Mouse (Mus musculus) ES-E14 (cell line): ENCODE results near the gene Serpinf2. TPM values are rescaled to one million over a fixed set of nuclear protein-coding genes. Genes with fewer than 3 reads are reported as not detected.

Experiments used
- DNase-seq: peaks from one replicate; pipeline ENCODE4 v3.0.0-alpha.2; 2013; ENCODE audit warnings: low read depth, low spot score
- H3K27ac ChIP-seq: 2 replicates; pipeline ENCODE4 v1.5.1; 2012; ENCODE audit warnings: low read depth, mild to moderate bottlenecking, low read length, moderate library complexity, mixed read lengths; ENCODE audit not compliant: poor library complexity, insufficient read depth, severe bottlenecking
- H3K36me3 ChIP-seq: 2 replicates; pipeline ENCODE4 v1.6.1; 2012; ENCODE audit warnings: mild to moderate bottlenecking, low read length, moderate library complexity, mixed read lengths; ENCODE audit not compliant: control insufficient read depth, poor library complexity, insufficient read depth, severe bottlenecking
- H3K4me1 ChIP-seq, 2 experiments: fragments of 150-350 bp in 1 of 2; sonication (generic) in 1 of 2; 2 replicates each; pipeline ENCODE4 v1.6.1; 2012; ENCODE audit warnings: low read length in 2 of 2, mild to moderate bottlenecking in 1 of 2, mixed read lengths in 1 of 2; ENCODE audit not compliant: control insufficient read depth in 2 of 2, insufficient read depth in 2 of 2, poor library complexity in 1 of 2
- H3K4me3 ChIP-seq, 2 experiments: fragments of 150-350 bp in 1 of 2; sonication (generic) in 1 of 2; 2 replicates each; pipeline ENCODE4 v1.5.1; 2012; ENCODE audit warnings: low read length in 2 of 2, low read depth in 1 of 2, mild to moderate bottlenecking in 1 of 2, mixed read lengths in 1 of 2; ENCODE audit not compliant: insufficient read depth in 1 of 2, poor library complexity in 1 of 2, severe bottlenecking in 1 of 2
- H3K9ac ChIP-seq: 2 replicates; pipeline ENCODE4 v1.6.1; 2012; ENCODE audit warnings: low read depth, mild to moderate bottlenecking, low read length, mixed read lengths; ENCODE audit not compliant: poor library complexity, insufficient read depth, severe bottlenecking
- H3K9me3 ChIP-seq: fragments of 150-350 bp; sonication (generic); 2 replicates; pipeline ENCODE4 v1.6.1; 2012; ENCODE audit warnings: low read depth, mild to moderate bottlenecking, low read length; ENCODE audit not compliant: control insufficient read depth, insufficient read depth
- CHD2 ChIP-seq: IDR thresholded peaks from 2 replicates; pipeline ENCODE4 v1.6.1; 2014; ENCODE audit warnings: mild to moderate bottlenecking, low read depth, low read length, inconsistent platforms
- HCFC1 ChIP-seq: IDR thresholded peaks from 2 replicates; pipeline ENCODE4 v1.6.1; 2012; ENCODE audit warnings: low read length, inconsistent platforms, borderline replicate concordance; ENCODE audit not compliant: insufficient read depth
- MAFK ChIP-seq: IDR thresholded peaks from 2 replicates; pipeline ENCODE4 v1.6.1; 2014; ENCODE audit warnings: mild to moderate bottlenecking, low read depth, low read length, inconsistent platforms; ENCODE audit not compliant: insufficient read depth
- ZC3H11A ChIP-seq: IDR thresholded peaks from 2 replicates; pipeline ENCODE4 v1.6.1; 2012; ENCODE audit warnings: low read depth, mild to moderate bottlenecking, inconsistent platforms, low read length, borderline replicate concordance
- ZNF384 ChIP-seq: IDR thresholded peaks from 2 replicates; pipeline ENCODE4 v1.6.1; 2012; ENCODE audit warnings: low read depth, low read length, inconsistent platforms
- in situ Hi-C, 2 experiments: fragments of 600-800 bp; cut with MboI; formaldehyde crosslinking; loops; one replicate each; pipeline ENCODE4 v1.15.1; 2025; ENCODE audit warnings: low sequenced_read_pairs in 2 of 2, inconsistent platforms in 1 of 2; ENCODE audit not compliant: unreplicated experiment in 2 of 2
- total RNA-seq: library from RNA; depleted of rRNA; stranded (reverse); fragments of 300-350 nt; gene quantifications from 2 replicates; pipeline ENCODE4 v1.2.3, GENCODE M21; 2012

The Serpinf2 gene
- total RNA-seq, 1 experiment, result 0.27 TPM

DNA sequence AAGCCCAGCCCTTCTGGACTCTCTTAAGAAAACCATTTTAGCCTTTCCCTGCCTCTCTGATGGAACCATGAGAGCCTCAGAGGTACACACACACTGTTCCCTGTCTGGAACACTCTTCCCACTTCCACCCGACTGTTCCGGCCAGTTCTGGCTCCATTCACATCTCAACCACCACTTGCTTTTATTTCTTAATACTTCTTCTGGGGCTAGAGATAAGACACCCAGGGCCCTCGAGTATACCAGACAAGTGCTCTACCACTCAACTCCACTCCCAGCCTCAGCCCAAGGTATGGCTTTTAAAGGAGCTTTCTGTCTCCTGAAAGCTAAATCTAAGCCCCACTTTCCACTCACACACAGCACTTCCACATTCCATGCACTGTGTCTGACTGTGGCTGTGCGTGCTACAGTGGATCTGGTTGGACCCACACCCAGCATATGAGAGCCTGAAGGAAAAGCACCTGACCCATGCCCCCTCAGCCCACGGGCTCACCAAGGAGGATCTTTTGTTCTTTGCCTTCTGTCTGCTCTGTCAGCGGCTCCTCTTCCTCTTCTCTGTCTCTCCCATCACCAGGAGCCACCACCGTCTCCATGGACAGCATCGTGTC lies 11.0 kb upstream of the Serpinf2 start:
- in situ Hi-C loops, result no loop called here
- Histone ChIP-seq H3K9me3 (no peaks in the 10 kb centered on the region), H3K27ac (no peak overlapping the region)

GRCm38 (mm10) chr11:75449695-75450094 lies 10.3 kb upstream of the Serpinf2 start:
- Histone ChIP-seq H3K9ac (no peak overlapping the region), H3K36me3 (peaks cover 9% of the 10 kb centered on the region; the same call in 1 of the 2 replicates), H3K4me1 (peaks cover 0 to 5% of the 10 kb centered on the region in 2 experiments; a peak in 2 of 4 replicates), H3K4me3 (no peak overlapping the region), H3K27ac (no peak overlapping the region), H3K9me3 (no peaks in the 10 kb centered on the region)
- in situ Hi-C loops, result no loop called here
- no peak for DNase-seq
- no peak for TF ChIP-seq ZNF384
- no peak for TF ChIP-seq MAFK
- TF ChIP-seq ZC3H11A, result no peak
- no peak for TF ChIP-seq CHD2
- no peak for TF ChIP-seq HCFC1

More for the DNA sequence above, 11.0 kb upstream of the Serpinf2 start:
- H3K4me1 ChIP-seq, result peaks cover 0 to 5% of the 10 kb centered on the region in 2 experiments; a peak in 2 of 4 replicates
- no peak overlapping the region for H3K4me3 ChIP-seq
- peaks cover 9% of the 10 kb centered on the region; the same call in 1 of the 2 replicates for H3K36me3 ChIP-seq
- TF ChIP-seq MAFK (no peak), HCFC1 (no peak), ZNF384 (no peak), ZC3H11A (no peak), CHD2 (no peak)
- no peak overlapping the region for H3K9ac ChIP-seq
- DNase-seq, result no peak

DNA sequence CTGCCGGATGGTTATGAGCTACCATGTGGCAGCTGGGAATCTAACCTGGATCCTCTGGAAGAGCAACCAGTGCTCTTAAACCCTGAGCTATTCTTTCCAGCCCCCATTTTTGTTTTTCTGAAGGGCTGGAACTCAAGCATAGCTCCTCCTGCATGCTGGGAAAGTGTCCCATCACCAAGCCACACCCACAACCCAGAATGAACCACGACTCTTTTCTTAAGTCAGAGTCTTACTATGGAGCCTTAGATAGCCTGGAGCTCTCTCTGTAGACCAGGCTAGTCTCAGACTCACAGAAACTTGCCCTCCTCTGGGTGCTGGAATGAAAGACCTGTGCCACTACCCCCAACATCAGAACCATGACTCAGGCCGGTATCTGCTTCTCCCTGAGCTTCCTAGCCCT lies 9.2 kb upstream of the Serpinf2 start:
- Histone ChIP-seq H3K36me3 (peaks cover 9% of the 10 kb centered on the region; the same call in 1 of the 2 replicates), H3K9me3 (no peaks in the 10 kb centered on the region), H3K4me3 (no peak overlapping the region), H3K27ac (no peak overlapping the region), H3K4me1 (peaks cover 0 to 4% of the 10 kb centered on the region in 2 experiments; a peak in 1 of 4 replicates), H3K9ac (no peak overlapping the region)
- DNase-seq, result no peak
- TF ChIP-seq HCFC1 (no peak), CHD2 (no peak), ZNF384 (no peak), MAFK (no peak), ZC3H11A (no peak)
- in situ Hi-C loops, result no loop called here

DNA sequence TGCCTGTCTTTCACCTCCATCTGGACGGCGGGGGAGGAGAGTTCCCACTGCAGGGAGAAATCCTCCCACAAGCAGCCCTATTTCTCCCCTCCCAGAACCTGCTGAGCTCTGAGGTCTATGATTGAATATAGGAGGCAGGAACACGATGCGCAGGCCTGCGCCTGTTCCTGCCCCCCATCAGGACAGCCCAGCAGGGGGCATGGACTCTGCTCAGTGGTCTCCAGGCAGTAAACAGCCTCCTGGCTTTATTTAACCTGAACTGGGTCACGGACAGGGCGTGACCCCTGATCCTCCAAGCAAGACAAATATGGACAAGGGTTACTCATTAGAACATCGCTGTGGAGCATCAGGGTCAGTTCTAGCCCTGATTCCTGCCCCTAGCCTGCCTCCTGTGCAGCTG lies 4.3 kb upstream of the Serpinf2 start:
- H3K4me3 ChIP-seq, result no peak overlapping the region
- H3K9ac ChIP-seq, result no peak overlapping the region
- no peak for DNase-seq
- H3K36me3 ChIP-seq, result peaks cover 4% of the 10 kb centered on the region; the same call in 1 of the 2 replicates
- no peak overlapping the region for H3K27ac ChIP-seq
- no peaks in the 10 kb centered on the region for H3K9me3 ChIP-seq
- in situ Hi-C loops, result no loop called here
- TF ChIP-seq HCFC1, result no peak
- TF ChIP-seq MAFK, result no peak
- no peak for TF ChIP-seq ZNF384
- no peak for TF ChIP-seq ZC3H11A
- no peak for TF ChIP-seq CHD2
- H3K4me1 ChIP-seq, result peaks cover 0 to 3% of the 10 kb centered on the region in 2 experiments; a peak in 1 of 4 replicates
